Mouse (Mus musculus) lung, postnatal 0 days (tissue): ENCODE results near the gene Zfp57.

ENCODE experiments used
- CTCF ChIP-seq: IDR thresholded peaks from 2 replicates; pipeline ENCODE4 v1.5.1; 2016; ENCODE audit warnings: antibody characterized with exemption, mild to moderate bottlenecking
- EP300 ChIP-seq: IDR thresholded peaks from 2 replicates; pipeline ENCODE4 v1.6.1; 2016; ENCODE audit warnings: antibody characterized with exemption, mild to moderate bottlenecking, control low read depth

- TF ChIP-seq CTCF (no peak), EP300 (no peak)
Observed at GRCm38 (mm10) chr17:36952631-36953030, 48.3 kb upstream of the Zfp57 start.
